Mouse (Mus musculus): ENCODE data around the gene Itgb8. TPM values are rescaled to one million over a fixed set of nuclear protein-coding genes. Genes with fewer than 3 reads are reported as not detected.

Gene Itgb8
- polyA plus RNA-seq, 1 experiment from 2014 or later: 1.7 TPM

DNA sequence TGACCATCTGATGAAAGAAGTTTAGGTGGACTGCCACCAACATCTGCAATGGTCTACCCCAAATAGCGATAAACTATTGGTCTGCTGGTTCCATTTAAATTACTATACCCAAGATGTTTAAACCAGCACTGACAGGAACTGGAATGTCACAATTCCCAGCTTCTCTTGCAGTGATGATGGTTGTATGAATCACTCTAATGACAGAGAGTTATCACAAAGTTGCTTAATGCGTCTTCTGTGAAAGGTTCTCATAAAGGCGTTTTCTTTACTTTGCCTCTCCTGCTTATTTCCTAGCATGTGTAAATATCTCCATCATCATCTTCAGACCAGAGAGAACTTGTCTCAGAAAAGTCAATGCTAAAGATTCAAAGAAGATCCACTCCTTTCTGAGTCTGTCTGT, 23.4 kb downstream of the Itgb8 start:
- Histone ChIP-seq H3K4me3 (ENCODE audit: low read length) (no peak overlapping the region), H3K4me2 (ENCODE audit: low read depth, low read length) (no peak overlapping the region), H3K9ac (ENCODE audit: low read depth, low read length) (no peak overlapping the region), H3K9me3 (ENCODE audit: control insufficient read depth, low read length) (no peaks in the 10 kb centered on the region), H3K36me3 (ENCODE audit: control insufficient read depth, insufficient read depth, low read length) (no peaks in the 10 kb centered on the region), H3K27me3 (replicated peaks; ENCODE audit: control insufficient read depth, insufficient read depth, low read length) (no peaks in the 10 kb centered on the region), H3K4me1 (ENCODE audit: control insufficient read depth, insufficient read depth, low read length) (no peaks in the 10 kb centered on the region), H3K27ac (ENCODE audit: low read length) (no peak overlapping the region)
- 94% methylated on average over 3 of the region's 3 CpGs for WGBS
- no peak for ATAC-seq

DNA sequence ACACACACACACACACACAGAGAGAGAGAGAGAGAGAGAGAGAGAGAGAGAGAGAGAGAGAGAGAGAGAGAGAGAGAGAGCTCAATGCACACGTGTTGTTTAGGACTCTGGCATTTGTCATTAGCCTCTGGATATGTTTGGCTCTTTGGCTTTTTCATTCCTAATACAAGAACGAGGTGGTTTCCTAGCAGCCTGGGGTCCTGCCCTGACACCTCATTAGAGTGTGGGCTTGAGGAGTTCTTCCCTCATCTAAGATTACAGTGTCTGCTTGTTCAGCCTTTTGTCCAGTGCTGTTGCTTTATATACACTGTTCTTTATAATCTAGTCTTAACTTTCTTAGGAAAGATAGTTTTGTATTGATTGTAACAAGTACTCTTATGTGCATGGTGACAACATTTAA, 27.1 kb downstream of the Itgb8 start:
- no peaks in the 10 kb centered on the region for H3K4me1 ChIP-seq (ENCODE audit: control insufficient read depth, insufficient read depth, low read length)
- H3K9me3 ChIP-seq (ENCODE audit: control insufficient read depth, low read length): no peaks in the 10 kb centered on the region
- H3K36me3 ChIP-seq (ENCODE audit: control insufficient read depth, insufficient read depth, low read length): no peaks in the 10 kb centered on the region
- WGBS: 27% methylated on average over 2 of the region's 2 CpGs
- no peaks in the 10 kb centered on the region for H3K27me3 ChIP-seq (replicated peaks; ENCODE audit: control insufficient read depth, insufficient read depth, low read length)
- H3K27ac ChIP-seq (ENCODE audit: low read length): no peak overlapping the region
- no peak overlapping the region for H3K9ac ChIP-seq (ENCODE audit: low read depth, low read length)
- no peak overlapping the region for H3K4me3 ChIP-seq (ENCODE audit: low read length)
- no peak overlapping the region for H3K4me2 ChIP-seq (ENCODE audit: low read depth, low read length)
- ATAC-seq: no peak

DNA sequence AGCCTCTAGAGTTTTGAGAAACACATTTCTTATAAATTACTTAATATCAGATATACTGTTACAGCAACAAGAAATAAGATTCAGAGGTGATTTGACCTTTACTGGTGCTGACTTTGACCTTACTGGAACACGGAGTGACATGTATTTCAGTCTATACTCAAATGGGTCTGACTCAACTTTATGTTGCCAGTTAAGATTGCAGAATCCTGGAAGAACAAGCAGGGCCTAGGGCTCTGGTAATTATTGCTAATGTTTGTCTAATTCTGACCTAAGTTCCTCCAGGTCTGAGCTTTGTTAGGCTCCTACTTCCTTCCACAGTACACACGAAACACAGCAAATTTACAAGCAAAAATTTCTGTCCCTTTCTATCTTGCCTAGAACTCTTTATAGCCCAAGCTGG, 28.0 kb downstream of the Itgb8 start:
- 71% methylated on average over 2 of the region's 2 CpGs for WGBS
- Histone ChIP-seq H3K9me3 (ENCODE audit: control insufficient read depth, low read length) (no peaks in the 10 kb centered on the region), H3K4me2 (ENCODE audit: low read depth, low read length) (no peak overlapping the region), H3K4me1 (ENCODE audit: control insufficient read depth, insufficient read depth, low read length) (no peaks in the 10 kb centered on the region), H3K27me3 (replicated peaks; ENCODE audit: control insufficient read depth, insufficient read depth, low read length) (no peaks in the 10 kb centered on the region), H3K4me3 (ENCODE audit: low read length) (no peak overlapping the region), H3K9ac (ENCODE audit: low read depth, low read length) (no peak overlapping the region), H3K36me3 (ENCODE audit: control insufficient read depth, insufficient read depth, low read length) (no peaks in the 10 kb centered on the region), H3K27ac (ENCODE audit: low read length) (no peak overlapping the region)
- no peak for ATAC-seq

DNA sequence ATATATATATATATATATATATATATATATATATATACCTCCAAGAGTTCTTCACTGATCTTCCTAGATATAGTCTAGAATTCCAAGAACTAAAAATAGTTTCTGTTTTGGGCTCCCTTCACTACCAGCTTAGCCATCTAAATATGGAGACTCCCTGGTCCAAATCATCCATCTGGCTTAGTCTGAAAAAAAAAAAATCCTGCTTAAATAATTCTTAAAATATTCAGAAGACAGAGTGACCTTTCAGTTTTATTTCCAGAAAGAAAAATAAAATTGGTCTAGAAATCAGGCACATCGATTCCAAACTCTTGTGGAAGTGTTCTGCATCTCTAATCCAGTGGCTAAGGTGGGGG, 28.6 kb downstream of the Itgb8 start:
- H3K9ac ChIP-seq (ENCODE audit: low read depth, low read length): no peak overlapping the region
- 92% methylated on average over 1 of the region's 1 CpGs for WGBS
- no peak overlapping the region for H3K27ac ChIP-seq (ENCODE audit: low read length)
- no peaks in the 10 kb centered on the region for H3K4me1 ChIP-seq (ENCODE audit: control insufficient read depth, insufficient read depth, low read length)
- no peaks in the 10 kb centered on the region for H3K36me3 ChIP-seq (ENCODE audit: control insufficient read depth, insufficient read depth, low read length)
- no peaks in the 10 kb centered on the region for H3K9me3 ChIP-seq (ENCODE audit: control insufficient read depth, low read length)
- H3K4me2 ChIP-seq (ENCODE audit: low read depth, low read length): no peak overlapping the region
- H3K4me3 ChIP-seq (ENCODE audit: low read length): no peak overlapping the region
- ATAC-seq: no peak
- no peaks in the 10 kb centered on the region for H3K27me3 ChIP-seq (replicated peaks; ENCODE audit: control insufficient read depth, insufficient read depth, low read length)

DNA sequence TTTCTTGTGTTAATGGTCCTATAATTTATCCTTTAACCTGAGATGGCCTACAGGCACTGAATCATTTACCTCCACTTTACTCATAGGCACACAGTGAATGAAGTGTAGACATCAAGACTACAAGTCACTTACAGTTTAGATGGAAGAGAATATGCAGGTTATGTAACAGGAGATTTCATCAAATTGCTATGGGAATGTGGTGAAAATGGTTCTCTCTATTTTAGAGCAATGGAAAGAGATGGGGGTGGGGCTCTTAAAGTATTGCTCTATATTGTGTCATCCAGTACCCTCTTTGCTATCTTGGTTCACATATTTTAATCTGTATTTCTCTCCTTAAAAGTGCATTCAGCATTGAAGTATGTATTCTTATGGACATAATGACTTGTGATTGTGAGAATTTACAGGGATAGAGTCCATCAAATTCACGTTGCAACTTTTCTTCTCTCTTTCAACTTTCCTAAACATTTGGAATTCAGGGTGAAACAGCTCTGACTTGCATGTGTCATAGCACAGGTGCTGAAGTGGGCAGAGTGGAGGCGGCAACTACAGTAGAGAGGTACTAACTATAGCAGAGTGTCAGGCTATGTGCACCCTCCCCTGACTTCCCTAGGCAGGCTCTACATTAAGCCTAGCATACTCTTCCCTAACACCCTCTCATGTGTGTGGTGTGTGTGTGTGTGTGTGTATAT, 29.1 kb downstream of the Itgb8 start:
- 91% methylated on average over 2 of the region's 2 CpGs for WGBS
- no peak for ATAC-seq
- H3K9me3 ChIP-seq (ENCODE audit: control insufficient read depth, low read length): no peaks in the 10 kb centered on the region

DNA sequence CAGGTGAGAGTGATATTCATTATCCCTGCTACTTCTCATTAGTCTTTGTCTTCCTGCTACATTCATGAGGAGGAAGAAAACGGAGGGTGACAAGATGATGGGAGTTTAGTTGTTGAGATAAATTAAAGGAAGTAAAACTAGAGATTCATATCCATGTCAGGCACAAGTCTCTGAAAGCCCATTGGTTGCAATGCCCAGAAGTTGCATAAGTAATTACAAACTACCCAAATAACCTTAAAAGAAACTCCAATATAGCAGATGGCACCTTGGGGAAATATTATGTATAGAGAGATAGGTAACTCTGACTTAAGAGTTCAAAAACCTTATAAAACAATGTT, 31.2 kb downstream of the Itgb8 start:
- no peak overlapping the region for H3K4me2 ChIP-seq (ENCODE audit: low read depth, low read length)
- no peak overlapping the region for H3K4me3 ChIP-seq (ENCODE audit: low read length)
- no peaks in the 10 kb centered on the region for H3K27me3 ChIP-seq (replicated peaks; ENCODE audit: control insufficient read depth, insufficient read depth, low read length)
- H3K27ac ChIP-seq (ENCODE audit: low read length): no peak overlapping the region
- no peaks in the 10 kb centered on the region for H3K4me1 ChIP-seq (ENCODE audit: control insufficient read depth, insufficient read depth, low read length)
- no peak overlapping the region for H3K9ac ChIP-seq (ENCODE audit: low read depth, low read length)
- no peaks in the 10 kb centered on the region for H3K9me3 ChIP-seq (ENCODE audit: control insufficient read depth, low read length)
- no peak for ATAC-seq
- no peaks in the 10 kb centered on the region for H3K36me3 ChIP-seq (ENCODE audit: control insufficient read depth, insufficient read depth, low read length)
- WGBS: 72% methylated on average over 1 of the region's 1 CpGs

More for the DNA sequence above, 29.1 kb downstream of the Itgb8 start:
- H3K27me3 ChIP-seq (replicated peaks; ENCODE audit: control insufficient read depth, insufficient read depth, low read length): no peaks in the 10 kb centered on the region
- H3K9ac ChIP-seq (ENCODE audit: low read depth, low read length): no peak overlapping the region
- H3K4me1 ChIP-seq (ENCODE audit: control insufficient read depth, insufficient read depth, low read length): no peaks in the 10 kb centered on the region
- H3K4me3 ChIP-seq (ENCODE audit: low read length): no peak overlapping the region
- H3K4me2 ChIP-seq (ENCODE audit: low read depth, low read length): no peak overlapping the region
- H3K36me3 ChIP-seq (ENCODE audit: control insufficient read depth, insufficient read depth, low read length): no peaks in the 10 kb centered on the region
- no peak overlapping the region for H3K27ac ChIP-seq (ENCODE audit: low read length)

DNA sequence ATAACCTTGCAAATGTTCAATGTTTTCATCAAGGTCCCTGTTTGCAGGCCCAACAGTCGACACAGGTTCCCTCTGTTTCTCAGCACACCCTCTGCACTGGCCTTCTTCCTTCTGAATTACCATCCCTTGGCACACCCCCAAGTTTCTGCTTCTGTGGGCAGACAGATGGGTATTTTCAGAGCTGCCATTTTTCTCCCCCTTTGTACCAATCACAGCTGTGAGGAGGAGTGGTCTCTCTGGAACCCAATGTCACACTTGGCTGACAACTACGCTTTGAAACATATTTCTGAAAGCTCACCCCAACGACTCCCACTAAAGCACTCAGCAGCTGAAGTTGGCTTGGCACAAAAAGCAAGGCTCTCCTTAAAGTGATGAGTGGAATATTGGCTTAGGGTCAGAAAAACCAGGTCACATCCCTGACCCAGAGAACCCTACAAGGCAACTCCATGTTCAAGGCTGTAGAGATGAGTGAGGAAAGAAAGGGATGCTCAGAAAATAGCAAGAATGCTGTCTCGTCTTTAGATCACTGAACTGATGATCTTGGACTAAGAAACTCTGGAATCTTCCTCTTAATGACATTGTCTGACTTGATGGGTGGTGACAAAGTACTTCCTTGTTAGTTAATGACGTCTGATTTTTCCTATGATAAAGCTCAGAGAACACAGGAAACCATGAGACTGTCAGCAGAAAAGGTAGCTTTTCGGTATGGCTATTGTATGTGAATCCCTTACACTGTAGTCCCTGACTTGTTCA, 31.7 kb downstream of the Itgb8 start:
- H3K4me2 ChIP-seq (ENCODE audit: low read depth, low read length): no peak overlapping the region
- ATAC-seq: no peak
- H3K27ac ChIP-seq (ENCODE audit: low read length): no peak overlapping the region
- no peaks in the 10 kb centered on the region for H3K4me1 ChIP-seq (ENCODE audit: control insufficient read depth, insufficient read depth, low read length)
- no peaks in the 10 kb centered on the region for H3K9me3 ChIP-seq (ENCODE audit: control insufficient read depth, low read length)
- no peak overlapping the region for H3K4me3 ChIP-seq (ENCODE audit: low read length)
- H3K36me3 ChIP-seq (ENCODE audit: control insufficient read depth, insufficient read depth, low read length): no peaks in the 10 kb centered on the region
- WGBS: 71% methylated on average over 6 of the region's 6 CpGs
- no peak overlapping the region for H3K9ac ChIP-seq (ENCODE audit: low read depth, low read length)
- no peaks in the 10 kb centered on the region for H3K27me3 ChIP-seq (replicated peaks; ENCODE audit: control insufficient read depth, insufficient read depth, low read length)

DNA sequence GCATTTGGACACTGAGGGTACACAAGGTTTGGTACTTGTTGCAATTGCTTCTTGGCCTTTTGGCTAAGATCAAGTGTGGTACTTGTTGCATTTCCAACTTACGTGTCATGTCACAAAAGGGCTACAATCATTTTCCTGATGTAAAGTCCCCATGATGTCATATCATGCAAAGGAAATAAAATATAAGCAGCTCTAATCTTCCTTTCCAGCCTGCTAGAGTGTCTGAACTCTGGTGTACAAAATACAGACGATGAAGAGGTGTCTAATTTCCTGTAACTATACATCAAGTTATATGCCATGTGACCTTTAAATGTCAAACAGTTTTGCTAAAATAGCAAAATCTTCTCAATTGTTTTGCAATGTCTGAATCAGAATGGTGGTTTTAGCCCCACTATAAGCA, 34.2 kb downstream of the Itgb8 start:
- Histone ChIP-seq H3K36me3 (ENCODE audit: control insufficient read depth, insufficient read depth, low read length) (no peaks in the 10 kb centered on the region), H3K9me3 (ENCODE audit: control insufficient read depth, low read length) (no peaks in the 10 kb centered on the region), H3K4me3 (ENCODE audit: low read length) (no peak overlapping the region), H3K27ac (ENCODE audit: low read length) (no peak overlapping the region), H3K4me1 (ENCODE audit: control insufficient read depth, insufficient read depth, low read length) (no peaks in the 10 kb centered on the region), H3K4me2 (ENCODE audit: low read depth, low read length) (no peak overlapping the region), H3K9ac (ENCODE audit: low read depth, low read length) (no peak overlapping the region), H3K27me3 (replicated peaks; ENCODE audit: control insufficient read depth, insufficient read depth, low read length) (no peaks in the 10 kb centered on the region)
- no peak for ATAC-seq
- WGBS: 66% methylated on average over 2 of the region's 2 CpGs

DNA sequence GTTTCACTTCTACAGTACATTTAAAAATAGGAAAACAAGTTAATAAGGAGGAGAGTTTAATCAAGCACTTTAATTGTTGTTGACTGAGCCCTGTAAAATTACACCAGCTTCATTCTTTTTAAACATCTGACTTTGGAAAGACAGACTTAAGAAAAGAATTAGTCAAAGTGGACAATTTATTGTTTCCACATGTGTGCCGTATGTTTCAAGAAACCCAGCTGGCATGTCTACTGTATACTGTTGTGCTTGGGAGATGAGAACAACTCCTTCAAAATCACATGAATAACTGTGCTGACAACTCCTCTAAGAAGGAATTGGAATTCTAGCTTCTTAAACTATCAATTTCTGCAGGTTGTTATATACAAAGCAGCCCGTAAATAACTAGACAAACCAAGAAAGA, 35.8 kb downstream of the Itgb8 start:
- no peak overlapping the region for H3K4me2 ChIP-seq (ENCODE audit: low read depth, low read length)

DNA sequence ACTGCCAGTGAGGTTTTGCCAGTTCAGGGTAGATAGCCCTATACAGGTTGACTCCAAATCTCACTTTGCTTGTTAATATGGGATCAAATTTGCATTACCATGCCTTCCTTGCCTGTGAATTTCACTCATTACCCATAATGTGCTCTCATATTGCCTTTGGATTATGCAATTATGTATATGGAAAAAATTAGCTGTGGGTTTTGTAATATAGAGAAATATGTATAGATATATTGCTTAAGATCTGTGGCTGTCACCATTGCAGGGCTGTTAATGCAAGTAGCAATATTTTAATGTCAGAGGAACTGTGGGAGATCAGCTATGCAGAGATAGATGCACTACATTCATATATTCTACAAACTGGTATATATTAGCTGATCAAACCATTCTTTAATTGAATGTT, 43.5 kb downstream of the Itgb8 start:
- Histone ChIP-seq H3K4me1 (ENCODE audit: control insufficient read depth, insufficient read depth, low read length) (no peaks in the 10 kb centered on the region), H3K9ac (ENCODE audit: low read depth, low read length) (no peak overlapping the region), H3K27ac (ENCODE audit: low read length) (no peak overlapping the region), H3K9me3 (ENCODE audit: control insufficient read depth, low read length) (no peaks in the 10 kb centered on the region), H3K27me3 (replicated peaks; ENCODE audit: control insufficient read depth, insufficient read depth, low read length) (no peaks in the 10 kb centered on the region), H3K4me2 (ENCODE audit: low read depth, low read length) (no peak overlapping the region), H3K36me3 (ENCODE audit: control insufficient read depth, insufficient read depth, low read length) (no peaks in the 10 kb centered on the region), H3K4me3 (ENCODE audit: low read length) (no peak overlapping the region)
- no peak for ATAC-seq

More for the DNA sequence above, 35.8 kb downstream of the Itgb8 start:
- ATAC-seq: no peak
- Histone ChIP-seq H3K27ac (ENCODE audit: low read length) (no peak overlapping the region), H3K27me3 (replicated peaks; ENCODE audit: control insufficient read depth, insufficient read depth, low read length) (no peaks in the 10 kb centered on the region), H3K9ac (ENCODE audit: low read depth, low read length) (no peak overlapping the region), H3K36me3 (ENCODE audit: control insufficient read depth, insufficient read depth, low read length) (no peaks in the 10 kb centered on the region), H3K4me1 (ENCODE audit: control insufficient read depth, insufficient read depth, low read length) (no peaks in the 10 kb centered on the region), H3K4me3 (ENCODE audit: low read length) (no peak overlapping the region), H3K9me3 (ENCODE audit: control insufficient read depth, low read length) (no peaks in the 10 kb centered on the region)
- 66% methylated on average over 2 of the region's 2 CpGs for WGBS
